ENCODE assay signal across 15 mouse cellular contexts in the genomic region with DNA sequence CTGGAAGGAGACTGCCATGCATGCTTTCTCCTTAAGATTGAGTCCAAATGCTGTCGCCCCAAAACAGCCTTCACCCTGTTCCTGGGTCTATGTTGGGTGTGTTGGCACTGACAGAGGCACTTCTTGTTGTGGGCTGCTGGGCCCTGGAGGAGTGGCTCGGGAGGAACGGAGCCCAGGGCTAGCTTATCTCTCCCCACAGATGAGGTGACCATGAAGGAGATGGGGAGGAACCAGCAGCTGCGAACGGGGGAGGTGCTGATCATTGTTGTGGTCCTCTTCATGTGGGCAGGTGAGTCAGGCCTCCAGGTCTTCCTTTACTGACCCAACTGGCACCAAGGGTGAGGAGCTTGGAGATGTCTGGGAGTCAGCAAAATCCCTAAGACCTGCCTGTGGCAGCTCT. TPM values are rescaled to one million over a fixed set of nuclear protein-coding genes. Genes with fewer than 3 reads are reported as not detected.
DNase-seq lines count a peak whose midpoint lies in the region; ATAC-seq lines count a peak whose summit lies in the region.
"Had no signal": no experiment of that assay in that cellular context is flagged by ENCODE, and none has a peak within 500 bp of the region (broad histone marks: within the 10 kb centered on the region; RNA-seq: fewer than 3 reads in every experiment).

No protein-coding gene starts in this region.

- peaks cover 46% of the 10 kb centered on the region for H3K27me3 ChIP-seq in liver, embryonic 13.5 days
- H3K27me3 ChIP-seq in forebrain, embryonic 15.5 days, result peaks cover 20% of the 10 kb centered on the region

- H3K4me1 ChIP-seq in liver, embryonic 13.5 days (replicated peaks), result peaks cover 79% of the 10 kb centered on the region
- peaks cover 35% of the 10 kb centered on the region for H3K4me1 ChIP-seq in forebrain, embryonic 15.5 days

- peak overlapping the region; percentile 22 for H3K4me3 ChIP-seq in liver, embryonic 13.5 days (replicated peaks)
- no peak overlapping the region for H3K4me3 ChIP-seq in forebrain, embryonic 15.5 days
- H3K4me3 ChIP-seq: embryonic facial prominence, embryonic 10.5 days; lung, embryonic 15.5 days; megakaryocyte, embryonic 14.5 days had no signal

- 19% methylated on average over 5 of the region's 5 CpGs for WGBS in liver, embryonic 13.5 days (ENCODE audit: insufficient replicate concordance)
- WGBS in forebrain, embryonic 15.5 days, result 93% methylated on average over 5 of the region's 5 CpGs

- H3K9me3 ChIP-seq in liver, embryonic 13.5 days (replicated peaks), result no peaks in the 10 kb centered on the region
- no peaks in the 10 kb centered on the region for H3K9me3 ChIP-seq in forebrain, embryonic 15.5 days
- H3K9me3 ChIP-seq: embryonic facial prominence, embryonic 10.5 days; lung, embryonic 15.5 days; megakaryocyte, embryonic 14.5 days had no signal

- H3K9ac ChIP-seq in liver, embryonic 13.5 days, result peak overlapping the region; percentile 66
- H3K9ac ChIP-seq in forebrain, embryonic 15.5 days (replicated peaks), result no peak overlapping the region
- H3K9ac ChIP-seq: lung, embryonic 15.5 days had no signal

- DNase-seq in spleen, postnatal 36 days (ENCODE audit: low spot score in 2 of 2), result peak; percentile 26 to 33
- DNase-seq in spleen, adult 18-20 months, result no peak
- DNase-seq in c-Kit-positive CD71-positive TER-119-negative erythroid progenitor cells, embryonic 14.5 days (ENCODE audit: low read depth), result peak; percentile 67
- peak; percentile 76 for DNase-seq in liver, embryonic 13.5 days
- DNase-seq in testis, postnatal 14 days (ENCODE audit: low spot score), result peak; percentile 66
- DNase-seq in urinary bladder, postnatal 14 days (ENCODE audit: low spot score), result no peak
- DNase-seq: cerebellum, postnatal 14 days; heart, adult 18-20 months; kidney, adult 9 months had no signal

- peak overlapping the region; percentile 60 for H3K4me2 ChIP-seq in liver, embryonic 13.5 days
- H3K4me2 ChIP-seq in forebrain, embryonic 15.5 days (replicated peaks), result no peak overlapping the region
- H3K4me2 ChIP-seq: lung, embryonic 15.5 days had no signal

- 0 out of 2 replicates have a peak, but pooled peaks cover 2% of the 10 kb centered on the region for H3K36me3 ChIP-seq in liver, embryonic 13.5 days
- no peaks in the 10 kb centered on the region for H3K36me3 ChIP-seq in forebrain, embryonic 15.5 days
- H3K36me3 ChIP-seq: lung, embryonic 15.5 days had no signal

- ATAC-seq in liver, embryonic 13.5 days (ENCODE audit: low read depth), result peak; percentile 94
- ATAC-seq in forebrain, embryonic 15.5 days (replicated peaks), result no peak
- ATAC-seq: hindbrain, embryonic 16.5 days had no signal

- peak overlapping the region; percentile 86 for H3K27ac ChIP-seq in liver, embryonic 13.5 days
- no peak overlapping the region for H3K27ac ChIP-seq in forebrain, embryonic 15.5 days (replicated peaks)
- H3K27ac ChIP-seq: embryonic facial prominence, embryonic 10.5 days; lung, embryonic 15.5 days had no signal

RNA-seq across cellular contexts. Expression of gene Fndc5, which starts 2.8 kb away (rescaled TPM):
- 1.1 TPM in 2 replicates for polyA plus RNA-seq in liver, embryonic 13.5 days (2015; fragmentation: Nextera tagmentation; extraction: Ambion mirVana)
- polyA plus RNA-seq in forebrain, embryonic 15.5 days (2015; fragmentation: Nextera tagmentation; extraction: Ambion mirVana), result 2.6 and 2.8 TPM in 2 replicates

RNA-seq across cellular contexts. Expression of gene Hpca, which starts 17.8 kb away (rescaled TPM):
- polyA plus RNA-seq in liver, embryonic 13.5 days (2015; fragmentation: Nextera tagmentation; extraction: Ambion mirVana), result 0.92 and 1.2 TPM in 2 replicates
- polyA plus RNA-seq in forebrain, embryonic 15.5 days (2015; fragmentation: Nextera tagmentation; extraction: Ambion mirVana), result 48.0 and 53.1 TPM in 2 replicates

RNA-seq across cellular contexts. Expression of gene Tmem54, which starts 34.3 kb away (rescaled TPM):
- polyA plus RNA-seq in liver, embryonic 13.5 days (2015; fragmentation: Nextera tagmentation; extraction: Ambion mirVana), result 1.9 and 2.1 TPM in 2 replicates
- not detected in 2 replicates for polyA plus RNA-seq in forebrain, embryonic 15.5 days (2015; fragmentation: Nextera tagmentation; extraction: Ambion mirVana)
- polyA plus RNA-seq: heart, postnatal 0 days had no signal

RNA-seq across cellular contexts. Expression of gene S100pbp, which starts 49.9 kb away (rescaled TPM):
- 5.8 and 7.4 TPM in 2 replicates for polyA plus RNA-seq in liver, embryonic 13.5 days (2015; fragmentation: Nextera tagmentation; extraction: Ambion mirVana)
- 15.3 and 17.2 TPM in 2 replicates for polyA plus RNA-seq in forebrain, embryonic 15.5 days (2015; fragmentation: Nextera tagmentation; extraction: Ambion mirVana)

RNA-seq across cellular contexts. Expression of gene Yars, which starts 49.9 kb away (rescaled TPM):
- polyA plus RNA-seq in liver, embryonic 13.5 days (2015; fragmentation: Nextera tagmentation; extraction: Ambion mirVana), result 69.9 and 78.8 TPM in 2 replicates
- 106 and 115 TPM in 2 replicates for polyA plus RNA-seq in forebrain, embryonic 15.5 days (2015; fragmentation: Nextera tagmentation; extraction: Ambion mirVana)

Comparison
In these comparisons a context has a peak if more than half of its experiments do, and no peak if none do; other contexts are left out.
1. DNase-seq: peak in spleen, postnatal 36 days (2 of 2), c-Kit-positive CD71-positive TER-119-negative erythroid progenitor cells, embryonic 14.5 days (single experiment), liver, embryonic 13.5 days (single experiment) and testis, postnatal 14 days (single experiment); none in spleen, adult 18-20 months (0 of 2) and urinary bladder, postnatal 14 days (single experiment).
2. RNA of gene Hpca, which starts 17.8 kb away (polyA plus RNA-seq): 48.0 to 53.1 TPM in forebrain, embryonic 15.5 days; 0.92 to 1.2 TPM in liver, embryonic 13.5 days; every median in the first group is over 10 times any median in the second.